Mouse (Mus musculus) embryo, embryonic 11.5 days (tissue): Measurements from ENCODE around the gene Atp2a3.

Experiments
- DNase-seq: peaks from one replicate; pipeline ENCODE4 v3.0.0-alpha.2; 2012; ENCODE audit warnings: low read depth, low spot score

The Atp2a3 gene

GRCm38 (mm10) chr11:73036077-73036476 lies 75.1 kb downstream of the Atp2a3 start:
- no peak for DNase-seq

GRCm38 (mm10) chr11:73036889-73037288 lies 75.9 kb downstream of the Atp2a3 start:
- no peak for DNase-seq

GRCm38 (mm10) chr11:73037691-73038090 lies 76.7 kb downstream of the Atp2a3 start:
- no peak for DNase-seq

GRCm38 (mm10) chr11:73039102-73039799 lies 78.3 kb downstream of the Atp2a3 start:
- no peak for DNase-seq
